Mouse (Mus musculus): ENCODE data around the gene Taar2. TPM values are rescaled to one million over a fixed set of nuclear protein-coding genes. Genes with fewer than 3 reads are reported as not detected.

Taar2 gene
- polyA plus RNA-seq, 1 experiment from 2014 or later: not detected

DNA sequence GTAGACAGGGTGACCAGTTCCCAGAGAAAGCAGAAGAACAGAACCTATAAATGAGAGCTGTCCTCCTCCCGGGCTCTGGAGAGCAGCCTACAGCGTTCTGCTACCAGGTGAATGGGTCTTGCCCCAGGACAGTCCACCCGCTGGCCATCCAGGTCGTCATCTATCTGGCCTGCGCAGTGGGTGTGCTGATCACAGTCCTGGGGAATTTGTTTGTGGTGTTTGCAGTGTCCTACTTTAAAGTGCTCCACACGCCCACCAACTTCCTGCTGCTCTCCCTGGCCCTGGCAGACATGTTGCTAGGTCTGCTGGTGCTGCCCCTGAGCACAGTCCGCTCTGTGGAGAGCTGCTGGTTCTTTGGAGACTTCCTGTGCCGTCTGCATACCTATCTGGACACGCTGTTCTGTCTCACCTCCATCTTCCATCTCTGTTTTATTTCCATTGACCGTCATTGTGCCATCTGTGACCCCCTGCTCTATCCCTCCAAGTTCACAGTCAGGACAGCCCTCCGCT is 32.3 kb downstream of the Taar2 start, which contains the start of gene Taar5:
Gene Taar5, plus strand, starts transcription at position 51 of the 510 bp plus-strand sequence.
- H3K4me3 ChIP-seq (ENCODE audit: low read length): no peak within 1 kb of the TSS
- 84% methylated on average over 11 of the region's 11 CpGs for WGBS
- H3K27ac ChIP-seq (ENCODE audit: low read length): no peak within 1 kb of the TSS
- ATAC-seq (ENCODE audit: low read depth): no peak
- no peaks in the 10 kb centered on the region for H3K27me3 ChIP-seq (ENCODE audit: control insufficient read depth, insufficient read depth, low read depth, low read length)
- no peak within 1 kb of the TSS for H3K4me2 ChIP-seq (ENCODE audit: low read depth, low read length)
- no peaks in the 10 kb centered on the region for H3K4me1 ChIP-seq (replicated peaks; ENCODE audit: control insufficient read depth, insufficient read depth, low read length)
- no peaks in the 10 kb centered on the region for H3K9me3 ChIP-seq (ENCODE audit: control insufficient read depth, low read length)
- H3K9ac ChIP-seq (ENCODE audit: low read length): no peak within 1 kb of the TSS
- no peaks in the 10 kb centered on the region for H3K36me3 ChIP-seq (ENCODE audit: control insufficient read depth, insufficient read depth, low read length)

DNA sequence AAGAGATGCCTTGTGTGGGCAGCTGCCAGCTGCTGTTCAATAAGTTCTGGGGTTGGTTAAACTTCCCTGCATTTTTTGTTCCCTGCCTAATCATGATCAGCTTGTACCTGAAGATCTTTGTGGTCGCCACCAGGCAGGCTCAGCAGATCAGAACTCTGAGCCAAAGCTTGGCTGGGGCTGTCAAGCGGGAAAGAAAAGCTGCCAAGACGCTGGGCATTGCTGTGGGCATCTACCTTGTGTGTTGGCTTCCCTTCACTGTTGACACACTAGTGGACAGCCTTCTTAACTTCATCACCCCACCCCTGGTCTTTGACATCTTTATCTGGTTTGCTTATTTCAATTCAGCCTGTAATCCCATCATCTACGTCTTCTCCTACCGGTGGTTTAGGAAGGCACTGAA is 32.9 kb downstream of the Taar2 start:
- no peak overlapping the region for H3K9ac ChIP-seq (ENCODE audit: low read length)
- H3K4me2 ChIP-seq (ENCODE audit: low read depth, low read length): no peak overlapping the region
- no peaks in the 10 kb centered on the region for H3K4me1 ChIP-seq (replicated peaks; ENCODE audit: control insufficient read depth, insufficient read depth, low read length)
- H3K4me3 ChIP-seq (ENCODE audit: low read length): no peak overlapping the region
- H3K36me3 ChIP-seq (ENCODE audit: control insufficient read depth, insufficient read depth, low read length): no peaks in the 10 kb centered on the region
- no peak overlapping the region for H3K27ac ChIP-seq (ENCODE audit: low read length)
- H3K9me3 ChIP-seq (ENCODE audit: control insufficient read depth, low read length): no peaks in the 10 kb centered on the region
- 80% methylated on average over 5 of the region's 5 CpGs for WGBS
- ATAC-seq (ENCODE audit: low read depth): no peak
- no peaks in the 10 kb centered on the region for H3K27me3 ChIP-seq (ENCODE audit: control insufficient read depth, insufficient read depth, low read depth, low read length)

DNA sequence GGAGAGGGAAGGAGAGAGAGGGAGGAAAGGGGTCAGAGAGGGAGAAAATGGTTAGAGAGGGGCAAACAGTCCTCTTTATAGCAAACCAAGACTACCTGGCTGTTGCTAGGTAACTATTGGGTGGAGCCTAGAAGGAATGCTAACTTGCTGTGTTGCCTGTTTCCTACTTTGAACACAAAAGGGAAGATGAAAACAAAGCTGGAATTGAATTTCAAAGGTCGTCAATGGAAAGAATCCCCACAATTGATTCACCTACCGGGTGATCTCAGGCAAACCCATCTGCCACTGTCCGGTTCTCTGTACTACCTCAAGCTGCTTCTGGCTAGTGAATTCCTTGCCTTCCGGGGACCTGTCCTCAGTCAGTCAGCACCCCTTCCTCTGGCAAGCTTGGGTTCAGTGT is 39.6 kb downstream of the Taar2 start:
- ATAC-seq (ENCODE audit: low read depth): no peak

DNA sequence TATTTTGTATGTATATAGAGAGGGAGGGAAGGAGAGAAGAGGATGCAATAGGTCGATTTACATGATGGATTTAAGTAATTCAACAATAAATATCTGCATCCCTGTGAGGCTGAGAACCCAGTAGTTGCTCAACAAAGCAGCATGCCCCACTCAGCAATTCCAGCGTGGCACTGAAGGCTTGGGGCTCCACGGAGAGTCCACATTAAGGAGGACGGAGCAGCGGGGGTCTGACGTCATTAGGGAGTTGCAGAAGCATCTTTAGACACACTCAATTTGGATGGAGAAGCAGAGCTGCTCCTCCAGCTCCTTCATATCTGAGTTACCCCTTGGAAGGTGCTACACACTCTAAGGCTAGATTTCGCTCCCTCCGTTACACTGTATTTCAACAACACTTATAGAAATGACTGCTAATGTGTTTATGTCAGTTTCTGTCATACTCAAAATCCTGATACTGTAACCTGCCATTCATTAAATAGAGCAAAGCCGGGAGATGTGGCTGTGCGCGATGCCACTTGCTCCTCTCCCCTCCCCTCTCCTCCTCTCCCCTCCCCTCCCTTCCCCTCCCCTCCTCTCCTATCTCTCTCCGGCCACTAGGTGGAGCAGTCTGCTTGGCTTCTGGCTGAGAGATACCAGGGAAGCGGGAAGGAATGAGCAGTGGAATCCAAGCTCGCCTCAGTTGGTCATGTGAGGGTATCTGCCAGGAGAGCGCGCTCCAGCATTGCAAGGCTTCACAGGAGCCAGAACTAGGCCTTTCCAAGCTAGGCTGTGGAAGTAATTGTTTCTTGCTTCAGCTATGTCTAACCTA is 40.7 kb downstream of the Taar2 start:
- Histone ChIP-seq H3K9me3 (ENCODE audit: control insufficient read depth, low read length) (no peaks in the 10 kb centered on the region), H3K9ac (ENCODE audit: low read length) (no peak overlapping the region), H3K4me1 (replicated peaks; ENCODE audit: control insufficient read depth, insufficient read depth, low read length) (no peaks in the 10 kb centered on the region), H3K36me3 (ENCODE audit: control insufficient read depth, insufficient read depth, low read length) (no peaks in the 10 kb centered on the region), H3K27ac (ENCODE audit: low read length) (no peak overlapping the region), H3K4me2 (ENCODE audit: low read depth, low read length) (no peak overlapping the region), H3K4me3 (ENCODE audit: low read length) (no peak overlapping the region), H3K27me3 (ENCODE audit: control insufficient read depth, insufficient read depth, low read depth, low read length) (no peaks in the 10 kb centered on the region)
- WGBS: 34% methylated on average over 15 of the region's 16 CpGs
- ATAC-seq (ENCODE audit: low read depth): peak; percentile 54

More for the DNA sequence above, 39.6 kb downstream of the Taar2 start:
- WGBS: 54% methylated on average over 4 of the region's 4 CpGs
- Histone ChIP-seq H3K36me3 (ENCODE audit: control insufficient read depth, insufficient read depth, low read length) (no peaks in the 10 kb centered on the region), H3K27ac (ENCODE audit: low read length) (no peak overlapping the region), H3K4me2 (ENCODE audit: low read depth, low read length) (no peak overlapping the region), H3K27me3 (ENCODE audit: control insufficient read depth, insufficient read depth, low read depth, low read length) (no peaks in the 10 kb centered on the region), H3K4me3 (ENCODE audit: low read length) (no peak overlapping the region), H3K9me3 (ENCODE audit: control insufficient read depth, low read length) (no peaks in the 10 kb centered on the region), H3K9ac (ENCODE audit: low read length) (no peak overlapping the region), H3K4me1 (replicated peaks; ENCODE audit: control insufficient read depth, insufficient read depth, low read length) (no peaks in the 10 kb centered on the region)

DNA sequence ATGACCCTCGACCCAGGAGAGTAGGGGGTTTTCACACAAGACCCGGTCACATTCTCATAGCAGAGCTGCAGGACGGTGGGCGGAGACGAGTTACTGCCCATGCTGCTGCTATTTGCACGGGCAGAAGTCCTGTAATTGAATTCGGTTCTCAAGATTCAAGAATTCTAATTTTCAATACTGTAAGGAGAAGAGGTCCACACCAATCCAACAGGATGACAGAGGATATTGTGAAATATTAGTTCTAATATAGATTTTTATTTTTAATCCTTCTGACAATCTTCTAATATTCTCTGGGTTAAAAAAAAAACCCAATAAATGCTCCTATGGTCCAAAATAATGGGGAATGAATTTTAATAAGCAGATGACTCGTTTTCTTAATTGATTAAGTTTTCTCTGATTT is 47.2 kb downstream of the Taar2 start, which contains the start of gene Taar6:
Gene Taar6, minus strand, starts transcription at position 101 of the 400 bp plus-strand sequence.
- H3K4me1 ChIP-seq (replicated peaks; ENCODE audit: control insufficient read depth, insufficient read depth, low read length): no peaks in the 10 kb centered on the region
- WGBS: 65% methylated on average over 8 of the region's 8 CpGs

DNA sequence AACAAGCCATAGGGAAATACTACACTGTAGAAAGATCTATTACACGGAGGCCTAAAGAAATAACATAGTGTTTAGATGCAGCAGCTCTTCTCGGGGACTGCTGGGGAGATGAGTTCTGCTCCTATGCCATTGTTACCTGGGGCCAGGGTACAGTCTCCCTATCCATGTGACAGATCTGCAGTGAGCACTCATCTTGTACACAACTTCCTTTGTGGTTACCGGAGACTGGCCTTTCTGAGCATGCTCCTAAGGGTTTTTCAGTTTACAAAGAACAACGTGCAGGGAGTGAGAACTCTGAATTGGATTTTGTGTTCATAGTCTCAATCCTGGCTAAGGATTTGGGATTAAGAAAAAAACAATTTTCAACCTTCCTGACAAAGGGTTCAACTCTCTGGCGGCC is 48.0 kb downstream of the Taar2 start:
- Histone ChIP-seq H3K27me3 (ENCODE audit: control insufficient read depth, insufficient read depth, low read depth, low read length) (no peaks in the 10 kb centered on the region), H3K9me3 (ENCODE audit: control insufficient read depth, low read length) (no peaks in the 10 kb centered on the region), H3K9ac (ENCODE audit: low read length) (no peak overlapping the region), H3K36me3 (ENCODE audit: control insufficient read depth, insufficient read depth, low read length) (no peaks in the 10 kb centered on the region), H3K4me1 (replicated peaks; ENCODE audit: control insufficient read depth, insufficient read depth, low read length) (no peaks in the 10 kb centered on the region), H3K4me2 (ENCODE audit: low read depth, low read length) (no peak overlapping the region), H3K4me3 (ENCODE audit: low read length) (no peak overlapping the region), H3K27ac (ENCODE audit: low read length) (no peak overlapping the region)
- WGBS: 81% methylated on average over 5 of the region's 5 CpGs
- no peak for ATAC-seq (ENCODE audit: low read depth)

More for the DNA sequence above, 47.2 kb downstream of the Taar2 start, which contains the start of gene Taar6:
- no peak within 1 kb of the TSS for H3K27ac ChIP-seq (ENCODE audit: low read length)
- no peak within 1 kb of the TSS for H3K9ac ChIP-seq (ENCODE audit: low read length)
- no peaks in the 10 kb centered on the region for H3K9me3 ChIP-seq (ENCODE audit: control insufficient read depth, low read length)
- H3K36me3 ChIP-seq (ENCODE audit: control insufficient read depth, insufficient read depth, low read length): no peaks in the 10 kb centered on the region
- H3K4me3 ChIP-seq (ENCODE audit: low read length): no peak within 1 kb of the TSS
- no peaks in the 10 kb centered on the region for H3K27me3 ChIP-seq (ENCODE audit: control insufficient read depth, insufficient read depth, low read depth, low read length)
- H3K4me2 ChIP-seq (ENCODE audit: low read depth, low read length): no peak within 1 kb of the TSS
- ATAC-seq (ENCODE audit: low read depth): no peak

Other genes with a start within 250 kb of the Taar2 start
- gene Rps12, start 151.3 kb upstream of the Taar2 start, polyA plus RNA-seq (2015; fragmentation: Nextera tagmentation; extraction: Ambion mirVana): 165 and 173 TPM in 2 replicates
- gene Slc18b1, start 141.6 kb upstream of the Taar2 start, polyA plus RNA-seq (2015; fragmentation: Nextera tagmentation; extraction: Ambion mirVana): 16.3 and 21.5 TPM in 2 replicates
- gene Vnn3, start 87.1 kb upstream of the Taar2 start, polyA plus RNA-seq (2015; fragmentation: Nextera tagmentation; extraction: Ambion mirVana): 0.29 and 0.53 TPM in 2 replicates
- gene Vnn1, start 43.9 kb upstream of the Taar2 start, polyA plus RNA-seq (2015; fragmentation: Nextera tagmentation; extraction: Ambion mirVana): 3.8 and 4.9 TPM in 2 replicates
- not detected in 2 replicates for gene Taar1, start 18.2 kb upstream of the Taar2 start, polyA plus RNA-seq (2015; fragmentation: Nextera tagmentation; extraction: Ambion mirVana)
- gene Taar3, start 11.0 kb downstream of the Taar2 start, polyA plus RNA-seq (2015; fragmentation: Nextera tagmentation; extraction: Ambion mirVana): not detected in 2 replicates
- gene Taar4, start 21.9 kb downstream of the Taar2 start, polyA plus RNA-seq (2015; fragmentation: Nextera tagmentation; extraction: Ambion mirVana): not detected in 2 replicates
- gene Taar5, start 32.1 kb downstream of the Taar2 start, polyA plus RNA-seq (2015; fragmentation: Nextera tagmentation; extraction: Ambion mirVana): not detected in 2 replicates
- gene Taar6, start 47.1 kb downstream of the Taar2 start, polyA plus RNA-seq (2015; fragmentation: Nextera tagmentation; extraction: Ambion mirVana): not detected in 2 replicates
- not detected in 2 replicates for gene Taar7a, start 54.9 kb downstream of the Taar2 start, polyA plus RNA-seq (2015; fragmentation: Nextera tagmentation; extraction: Ambion mirVana)
- not detected in 2 replicates for gene Taar7b, start 61.4 kb downstream of the Taar2 start, polyA plus RNA-seq (2015; fragmentation: Nextera tagmentation; extraction: Ambion mirVana)
- gene Taar7d, start 88.7 kb downstream of the Taar2 start, polyA plus RNA-seq (2015; fragmentation: Nextera tagmentation; extraction: Ambion mirVana): not detected in 2 replicates
- not detected in 2 replicates for gene Taar7e, start 99.0 kb downstream of the Taar2 start, polyA plus RNA-seq (2015; fragmentation: Nextera tagmentation; extraction: Ambion mirVana)
- gene Taar7f, start 110.9 kb downstream of the Taar2 start, polyA plus RNA-seq (2015; fragmentation: Nextera tagmentation; extraction: Ambion mirVana): not detected in 2 replicates
- not detected in 2 replicates for gene Taar8a, start 137.9 kb downstream of the Taar2 start, polyA plus RNA-seq (2015; fragmentation: Nextera tagmentation; extraction: Ambion mirVana)
- gene Taar8b, start 153.7 kb downstream of the Taar2 start, polyA plus RNA-seq (2015; fragmentation: Nextera tagmentation; extraction: Ambion mirVana): not detected in 2 replicates
- gene Taar8c, start 163.3 kb downstream of the Taar2 start, polyA plus RNA-seq (2015; fragmentation: Nextera tagmentation; extraction: Ambion mirVana): not detected in 2 replicates
- gene Taar9, start 171.0 kb downstream of the Taar2 start, polyA plus RNA-seq (2015; fragmentation: Nextera tagmentation; extraction: Ambion mirVana): not detected in 2 replicates
- gene Stx7, start 210.7 kb downstream of the Taar2 start, polyA plus RNA-seq (2015; fragmentation: Nextera tagmentation; extraction: Ambion mirVana): 89.9 and 95.5 TPM in 2 replicates